Mouse (Mus musculus): ENCODE measurements around the gene Gtf2f1. TPM values are rescaled to one million over a fixed set of nuclear protein-coding genes. Genes with fewer than 3 reads are reported as not detected.

Gene Gtf2f1
- polyA plus RNA-seq, 1 experiment: 18.5 TPM

GRCm38 (mm10) chr17:56988441-56988840, 22.6 kb downstream of the Gtf2f1 start:
- Histone ChIP-seq H3K4me1 (ENCODE audit: control insufficient read depth, insufficient read depth, insufficient read length) (peaks cover 6% of the 10 kb centered on the region; the same call in 1 of the 2 replicates), H3K27ac (ENCODE audit: insufficient read depth, low read length) (no peak overlapping the region), H3K27me3 (ENCODE audit: control insufficient read depth, insufficient read depth, low read length) (no peaks in the 10 kb centered on the region), H3K36me3 (ENCODE audit: control insufficient read depth, insufficient read depth, low read length) (peaks cover 10% of the 10 kb centered on the region), H3K4me3 (ENCODE audit: extremely low read depth, insufficient read depth, insufficient read length) (no peak overlapping the region)
- 82% methylated on average over 7 of the region's 7 CpGs for WGBS
- no peak for TF ChIP-seq POLR2A (IDR thresholded peaks at IDR 0.05; ENCODE audit: low read depth, low read length)
- TF ChIP-seq CTCF (IDR thresholded peaks at IDR 0.05; ENCODE audit: extremely low read depth, insufficient read depth, insufficient read length, insufficient replicate concordance): no peak
- peak in 1 of 2 experiments; percentile 5 for DNase-seq (ENCODE audit: low read depth in 1 of 2, low spot score in 2 of 2)

DNA sequence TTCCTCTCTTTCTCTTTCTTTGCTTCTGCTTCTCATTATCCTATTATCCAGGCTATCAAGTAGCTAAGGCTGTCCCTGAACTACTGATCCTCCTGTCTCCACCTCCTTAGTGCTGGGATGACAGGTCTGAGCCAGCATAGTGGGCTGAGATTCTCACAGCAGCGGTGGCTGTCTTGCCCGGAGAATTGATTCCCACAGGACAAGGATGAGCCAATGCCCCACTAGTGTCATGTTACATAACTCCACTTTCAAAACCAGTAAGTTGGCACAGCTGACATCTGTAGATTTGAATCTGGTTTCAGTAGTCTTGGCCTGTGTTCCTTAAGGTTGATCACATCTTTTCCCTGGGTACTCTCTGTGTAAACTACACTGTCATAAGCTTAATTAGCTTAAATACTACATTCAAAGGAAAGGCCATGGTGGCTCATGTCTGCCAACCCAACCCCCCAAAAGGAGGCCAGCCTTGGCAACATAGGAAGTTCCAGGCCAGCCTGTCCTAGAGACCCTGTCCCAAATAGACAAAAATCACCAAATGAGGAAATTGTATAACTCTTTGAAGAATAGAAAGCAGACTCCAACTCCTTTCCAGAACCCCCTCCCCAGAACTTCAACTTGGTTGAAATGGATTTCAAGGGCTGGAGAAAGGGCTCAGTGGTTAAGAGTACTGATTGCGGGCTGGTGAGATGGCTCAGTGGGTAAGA, 24.8 kb downstream of the Gtf2f1 start:
- 94% methylated on average over 3 of the region's 3 CpGs for WGBS
- H3K4me1 ChIP-seq (ENCODE audit: control insufficient read depth, insufficient read depth, insufficient read length): peaks cover 5% of the 10 kb centered on the region; the same call in 1 of the 2 replicates
- TF ChIP-seq CTCF (IDR thresholded peaks at IDR 0.05; ENCODE audit: extremely low read depth, insufficient read depth, insufficient read length, insufficient replicate concordance) (no peak), POLR2A (IDR thresholded peaks at IDR 0.05; ENCODE audit: low read depth, low read length) (no peak)
- no peak for DNase-seq (ENCODE audit: low read depth in 1 of 2, low spot score in 2 of 2)
- H3K27ac ChIP-seq (ENCODE audit: insufficient read depth, low read length): no peak overlapping the region
- H3K36me3 ChIP-seq (ENCODE audit: control insufficient read depth, insufficient read depth, low read length): no peaks in the 10 kb centered on the region
- H3K4me3 ChIP-seq (ENCODE audit: extremely low read depth, insufficient read depth, insufficient read length): no peak overlapping the region
- no peaks in the 10 kb centered on the region for H3K27me3 ChIP-seq (ENCODE audit: control insufficient read depth, insufficient read depth, low read length)

DNA sequence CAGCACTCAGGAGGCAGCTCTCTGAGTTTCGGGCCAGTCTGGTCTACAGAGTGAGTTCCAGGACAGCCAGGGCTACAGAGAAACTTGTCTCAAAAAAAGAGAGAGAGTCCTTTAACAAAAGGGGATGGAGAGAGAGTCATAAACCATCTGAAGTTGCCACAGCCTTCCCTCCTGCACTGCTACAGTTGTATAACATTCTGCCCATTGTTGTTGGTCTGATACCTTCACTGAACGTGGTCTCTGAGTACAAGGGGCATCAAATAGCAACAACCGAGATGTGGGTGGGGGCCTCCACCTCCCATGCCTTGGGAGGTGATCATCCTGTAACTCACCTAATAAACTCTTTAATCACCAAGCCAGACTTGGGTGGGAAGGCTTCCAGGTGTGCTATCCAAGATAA, 25.4 kb downstream of the Gtf2f1 start:
- no peak for TF ChIP-seq POLR2A (IDR thresholded peaks at IDR 0.05; ENCODE audit: low read depth, low read length)
- no peak for TF ChIP-seq CTCF (IDR thresholded peaks at IDR 0.05; ENCODE audit: extremely low read depth, insufficient read depth, insufficient read length, insufficient replicate concordance)
- no peak overlapping the region for H3K4me3 ChIP-seq (ENCODE audit: extremely low read depth, insufficient read depth, insufficient read length)
- H3K27ac ChIP-seq (ENCODE audit: insufficient read depth, low read length): no peak overlapping the region
- 83% methylated on average over 3 of the region's 3 CpGs for WGBS
- no peaks in the 10 kb centered on the region for H3K36me3 ChIP-seq (ENCODE audit: control insufficient read depth, insufficient read depth, low read length)
- no peaks in the 10 kb centered on the region for H3K4me1 ChIP-seq (ENCODE audit: control insufficient read depth, insufficient read depth, insufficient read length)
- no peak for DNase-seq (ENCODE audit: low read depth in 1 of 2, low spot score in 2 of 2)
- H3K27me3 ChIP-seq (ENCODE audit: control insufficient read depth, insufficient read depth, low read length): no peaks in the 10 kb centered on the region

DNA sequence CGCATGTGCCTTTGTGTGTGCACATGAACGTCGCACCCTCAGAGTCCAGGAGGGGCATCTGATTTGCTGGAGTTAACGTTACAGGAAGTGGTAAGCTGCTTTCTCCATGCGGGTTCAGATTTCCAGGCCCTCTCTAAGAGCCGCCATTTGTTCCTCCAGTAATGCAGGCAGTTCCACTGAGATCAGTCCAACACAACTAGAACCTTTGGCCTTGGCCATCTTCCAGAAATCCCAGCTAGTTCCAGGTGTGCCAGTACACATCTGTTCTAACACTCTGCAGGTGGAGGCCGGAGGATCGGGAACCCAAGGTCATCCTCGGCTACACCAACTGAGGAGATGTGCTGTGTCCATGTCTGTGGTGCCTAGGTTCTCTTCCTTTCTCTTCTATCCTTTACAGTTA, 26.2 kb downstream of the Gtf2f1 start:
- no peak overlapping the region for H3K27ac ChIP-seq (ENCODE audit: insufficient read depth, low read length)
- WGBS: 72% methylated on average over 9 of the region's 9 CpGs
- no peaks in the 10 kb centered on the region for H3K27me3 ChIP-seq (ENCODE audit: control insufficient read depth, insufficient read depth, low read length)
- H3K4me1 ChIP-seq (ENCODE audit: control insufficient read depth, insufficient read depth, insufficient read length): no peaks in the 10 kb centered on the region
- no peak for DNase-seq (ENCODE audit: low read depth in 1 of 2, low spot score in 2 of 2)
- no peak overlapping the region for H3K4me3 ChIP-seq (ENCODE audit: extremely low read depth, insufficient read depth, insufficient read length)
- no peaks in the 10 kb centered on the region for H3K36me3 ChIP-seq (ENCODE audit: control insufficient read depth, insufficient read depth, low read length)
- no peak for TF ChIP-seq POLR2A (IDR thresholded peaks at IDR 0.05; ENCODE audit: low read depth, low read length)
- no peak for TF ChIP-seq CTCF (IDR thresholded peaks at IDR 0.05; ENCODE audit: extremely low read depth, insufficient read depth, insufficient read length, insufficient replicate concordance)

GRCm38 (mm10) chr17:56982013-56982412, 29.1 kb downstream of the Gtf2f1 start, which contains the start of gene Acer1:
Acer1 (minus strand) TSS chr17:56982126.
- DNase-seq (ENCODE audit: low read depth in 1 of 2, low spot score in 2 of 2): no peak
- H3K4me3 ChIP-seq (ENCODE audit: extremely low read depth, insufficient read depth, insufficient read length): no peak within 1 kb of the TSS
- H3K27me3 ChIP-seq (ENCODE audit: control insufficient read depth, insufficient read depth, low read length): no peaks in the 10 kb centered on the region
- TF ChIP-seq POLR2A (IDR thresholded peaks at IDR 0.05; ENCODE audit: low read depth, low read length) (no peak), CTCF (IDR thresholded peaks at IDR 0.05; ENCODE audit: extremely low read depth, insufficient read depth, insufficient read length, insufficient replicate concordance) (no peak)
- H3K4me1 ChIP-seq (ENCODE audit: control insufficient read depth, insufficient read depth, insufficient read length): no peaks in the 10 kb centered on the region
- no peak within 1 kb of the TSS for H3K27ac ChIP-seq (ENCODE audit: insufficient read depth, low read length)
- no peaks in the 10 kb centered on the region for H3K36me3 ChIP-seq (ENCODE audit: control insufficient read depth, insufficient read depth, low read length)
- 87% methylated on average over 5 of the region's 5 CpGs for WGBS

- TF ChIP-seq CTCF (IDR thresholded peaks at IDR 0.05; ENCODE audit: extremely low read depth, insufficient read depth, insufficient read length, insufficient replicate concordance): no peak
- TF ChIP-seq POLR2A (IDR thresholded peaks at IDR 0.05; ENCODE audit: low read depth, low read length): no peak
- Histone ChIP-seq H3K36me3 (ENCODE audit: control insufficient read depth, insufficient read depth, low read length) (no peaks in the 10 kb centered on the region), H3K4me1 (ENCODE audit: control insufficient read depth, insufficient read depth, insufficient read length) (no peaks in the 10 kb centered on the region), H3K4me3 (ENCODE audit: extremely low read depth, insufficient read depth, insufficient read length) (no peak overlapping the region), H3K27ac (ENCODE audit: insufficient read depth, low read length) (no peak overlapping the region), H3K27me3 (ENCODE audit: control insufficient read depth, insufficient read depth, low read length) (no peaks in the 10 kb centered on the region)
- WGBS: 79% methylated on average over 7 of the region's 7 CpGs
- DNase-seq (ENCODE audit: low read depth in 1 of 2, low spot score in 2 of 2): no peak
Measured at GRCm38 (mm10) chr17:56981049-56981448, 30.0 kb downstream of the Gtf2f1 start.

GRCm38 (mm10) chr17:56979524-56979923, 31.6 kb downstream of the Gtf2f1 start:
- Histone ChIP-seq H3K4me3 (ENCODE audit: extremely low read depth, insufficient read depth, insufficient read length) (no peak overlapping the region), H3K36me3 (ENCODE audit: control insufficient read depth, insufficient read depth, low read length) (no peaks in the 10 kb centered on the region), H3K27me3 (ENCODE audit: control insufficient read depth, insufficient read depth, low read length) (no peaks in the 10 kb centered on the region), H3K27ac (ENCODE audit: insufficient read depth, low read length) (no peak overlapping the region), H3K4me1 (ENCODE audit: control insufficient read depth, insufficient read depth, insufficient read length) (no peaks in the 10 kb centered on the region)
- TF ChIP-seq POLR2A (IDR thresholded peaks at IDR 0.05; ENCODE audit: low read depth, low read length): no peak
- TF ChIP-seq CTCF (IDR thresholded peaks at IDR 0.05; ENCODE audit: extremely low read depth, insufficient read depth, insufficient read length, insufficient replicate concordance): no peak
- WGBS: 31% methylated on average over 8 of the region's 8 CpGs
- DNase-seq (ENCODE audit: low read depth in 1 of 2, low spot score in 2 of 2): no peak

All from spleen, adult 2 months (tissue).